Mouse (Mus musculus) adrenal gland, postnatal 10 days (tissue): ENCODE data around the gene 1700031F05Rik. TPM values are rescaled to one million over a fixed set of nuclear protein-coding genes. Genes with fewer than 3 reads are reported as not detected.
"Not testable (repeated sequence)": the region's sequence is repeated elsewhere in the genome, so short reads cannot be mapped to it uniquely, and the experiment has no call there.

Experiments used
- DNase-seq: peaks from one replicate; pipeline ENCODE4 v3.0.0; 2021; ENCODE audit warnings: mixed read lengths
- long read RNA-seq, 2 experiments: library from polyadenylated mRNA; stranded (forward); transcript quantifications; one replicate each; pipeline ENCODE4 v2.0.0; 2021
- total RNA-seq, 2 experiments: library from RNA; stranded (reverse); gene quantifications; 2 replicates each; pipeline ENCODE4 v1.2.3; 2021

1700031F05Rik gene
- total RNA-seq = not detected
- long read RNA-seq, experiment 1 = 0 reads
- long read RNA-seq, experiment 2 = 0 reads

- no peak for DNase-seq
These were observed at the start of gene 1700031F05Rik for GRCm38 (mm10) chrX:102867871-102868270. Gene 1700031F05Rik, minus strand, starts transcription at chrX:102867971.

DNA sequence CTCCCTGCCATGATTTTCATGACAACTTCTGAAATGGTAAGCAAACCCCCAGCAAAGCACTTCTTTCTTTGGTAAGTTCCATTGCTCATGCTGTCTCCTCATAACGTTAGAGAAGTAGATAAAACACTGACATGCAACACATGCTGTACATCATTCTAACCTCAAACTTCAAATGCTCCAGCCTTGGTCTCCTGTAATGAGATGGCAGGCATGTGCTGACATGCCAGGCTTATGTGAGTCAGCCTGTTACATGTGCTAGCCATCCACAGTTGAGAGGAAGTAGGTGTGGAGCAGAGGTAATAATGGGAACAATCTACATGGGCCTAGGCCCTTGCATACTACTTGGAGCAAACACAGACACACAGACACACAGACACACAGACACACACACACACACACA is 47.1 kb upstream of the 1700031F05Rik start:
- DNase-seq = not testable (repeated sequence)

DNA sequence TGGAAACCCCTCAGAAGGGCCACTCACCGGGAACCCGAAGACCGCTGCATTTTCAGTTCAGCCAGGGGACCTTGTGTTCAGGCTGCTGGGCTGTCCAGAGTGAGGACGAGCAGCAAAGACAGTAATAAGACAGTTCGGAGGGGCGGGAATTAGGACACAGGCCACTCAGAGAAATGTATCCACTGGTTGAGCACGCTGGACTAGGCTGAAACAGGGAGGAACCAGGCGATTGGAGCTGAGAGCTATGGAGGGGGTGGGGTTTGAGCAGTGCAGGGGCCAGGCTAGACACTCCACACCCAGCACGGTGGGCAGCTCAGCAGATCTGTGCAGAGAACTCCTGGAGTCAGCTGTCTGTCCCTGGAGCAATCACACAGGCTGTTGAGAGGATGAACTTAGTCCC is 40.8 kb upstream of the 1700031F05Rik start, which contains the start of the genes Dmrtc1a and 1700011M02Rik:
Gene Dmrtc1a (minus strand): TSS at position 101 of the 400 bp plus-strand sequence.
Gene 1700011M02Rik (plus strand): TSS at position 319 of the 400 bp plus-strand sequence.
- not testable (repeated sequence) for DNase-seq

DNA sequence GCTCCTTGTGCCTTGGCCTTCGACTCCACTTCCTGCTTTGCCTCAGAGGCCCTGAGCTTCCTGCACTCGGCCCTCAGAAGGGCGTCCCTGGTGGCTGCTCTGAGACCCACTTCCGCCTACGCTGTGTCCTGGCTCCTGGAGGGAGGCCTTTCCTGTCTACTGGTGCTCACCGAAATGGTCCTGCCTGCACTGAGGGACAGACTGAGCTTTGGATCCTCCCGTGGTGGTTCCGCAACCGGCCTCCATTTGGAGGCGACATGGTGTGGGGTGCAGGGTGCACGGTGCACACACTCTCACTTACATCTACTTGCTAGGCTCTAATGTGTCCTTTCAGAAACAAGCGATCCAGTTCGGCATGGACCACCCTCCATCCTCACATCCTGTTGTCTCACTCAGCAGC is 13.3 kb downstream of the 1700031F05Rik start, which contains the start of gene Dmrtc1c2:
Gene Dmrtc1c2 (minus strand): TSS at position 101 of the 400 bp plus-strand sequence.
- DNase-seq = not testable (repeated sequence)

DNA sequence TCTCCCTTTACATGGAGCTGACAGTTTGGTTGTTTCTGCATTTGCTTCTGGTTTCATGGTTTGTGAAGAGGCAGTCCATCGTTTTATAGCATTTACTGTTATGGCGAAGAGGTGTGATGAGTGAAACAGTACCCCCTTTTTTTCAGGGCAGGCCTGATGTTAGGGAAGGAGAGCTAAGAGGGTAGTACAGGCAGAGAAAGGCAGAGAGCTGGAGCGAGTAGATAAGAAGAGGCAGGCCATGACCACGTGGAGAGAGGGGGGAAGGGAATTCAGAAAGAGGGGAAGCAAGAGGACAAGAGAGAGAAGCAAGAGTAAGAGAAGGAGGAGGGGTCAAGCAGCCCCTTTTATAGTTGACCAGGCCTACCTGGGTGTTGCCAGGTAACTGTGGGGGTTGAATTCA is 55.5 kb downstream of the 1700031F05Rik start:
- DNase-seq = no peak

Other genes with a start within 250 kb of the 1700031F05Rik start
- gene Phka1, start 223.7 kb downstream of the 1700031F05Rik start, total RNA-seq = 10 to 100 TPM; 12.0 to 15.8 TPM
- not detected for gene Gm3880, start 181.0 kb downstream of the 1700031F05Rik start, total RNA-seq
- not detected for gene Gm9112, start 160.3 kb downstream of the 1700031F05Rik start, total RNA-seq
- gene Dmrtc1b, start 160.1 kb downstream of the 1700031F05Rik start, total RNA-seq = not detected
- not detected for gene Dmrtc1c1, start 65.0 kb downstream of the 1700031F05Rik start, total RNA-seq
- not detected for gene Dmrtc1c2, start 13.4 kb downstream of the 1700031F05Rik start, total RNA-seq
- under 1 TPM in 1 of 2 experiments, not detected in 1; 0.30 TPM for gene Dmrtc1a, start 40.7 kb upstream of the 1700031F05Rik start, total RNA-seq
- not detected for gene 1700011M02Rik, start 40.9 kb upstream of the 1700031F05Rik start, total RNA-seq
- gene 1700018G05Rik, start 60.4 kb upstream of the 1700031F05Rik start, total RNA-seq = not detected